Mouse (Mus musculus): ENCODE results near the gene Hbs1l.

GRCm38 (mm10) chr10:21349449-21349848 is 53.7 kb downstream of the Hbs1l start:
- no peak for TF ChIP-seq CTCF (IDR thresholded peaks at IDR 0.05; ENCODE audit: low read depth)
- no peak for TF ChIP-seq EP300 (IDR thresholded peaks at IDR 0.05; ENCODE audit: low read depth)
